Mouse (Mus musculus): Measurements from ENCODE around the gene Asgr2. TPM values are rescaled to one million over a fixed set of nuclear protein-coding genes. Genes with fewer than 3 reads are reported as not detected.
"Not testable (repeated sequence)": the region's sequence is repeated elsewhere in the genome, so short reads cannot be mapped to it uniquely, and the experiment has no call there.

Gene Asgr2
- polyA plus RNA-seq, 1 experiment from 2014 or later, result not detected

DNA sequence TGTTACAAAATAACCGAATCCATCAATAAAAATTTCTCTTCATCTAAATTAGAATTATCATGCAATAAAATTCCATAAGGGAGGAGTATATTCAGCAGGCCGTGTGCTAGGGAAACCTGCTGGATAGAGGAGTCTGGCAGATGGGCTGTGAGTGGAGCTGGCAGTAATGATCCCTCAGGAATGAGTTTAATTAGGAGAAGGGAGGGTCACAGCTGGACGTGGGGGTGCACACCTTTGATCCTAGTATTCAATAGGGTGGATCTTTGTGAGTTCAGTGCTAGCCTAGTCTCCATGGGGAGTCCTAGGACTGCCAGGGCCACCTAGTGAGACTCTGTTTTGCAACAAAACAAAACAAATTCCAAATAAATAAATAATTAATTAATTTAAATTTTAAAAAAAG, 24.2 kb upstream of the Asgr2 start:
- H3K4me3 ChIP-seq, result no peak overlapping the region
- no peaks in the 10 kb centered on the region for H3K36me3 ChIP-seq
- no peak overlapping the region for H3K9ac ChIP-seq
- H3K27ac ChIP-seq, result no peak overlapping the region
- H3K4me2 ChIP-seq (replicated peaks), result no peak overlapping the region
- WGBS, result 37% methylated on average over 3 of the region's 3 CpGs
- H3K9me3 ChIP-seq (replicated peaks), result peaks cover under 1% of the 10 kb centered on the region; the same call in 1 of the 2 replicates
- ATAC-seq (ENCODE audit: low FRiP score), result no peak
- no peaks in the 10 kb centered on the region for H3K4me1 ChIP-seq
- H3K27me3 ChIP-seq, result no peaks in the 10 kb centered on the region

DNA sequence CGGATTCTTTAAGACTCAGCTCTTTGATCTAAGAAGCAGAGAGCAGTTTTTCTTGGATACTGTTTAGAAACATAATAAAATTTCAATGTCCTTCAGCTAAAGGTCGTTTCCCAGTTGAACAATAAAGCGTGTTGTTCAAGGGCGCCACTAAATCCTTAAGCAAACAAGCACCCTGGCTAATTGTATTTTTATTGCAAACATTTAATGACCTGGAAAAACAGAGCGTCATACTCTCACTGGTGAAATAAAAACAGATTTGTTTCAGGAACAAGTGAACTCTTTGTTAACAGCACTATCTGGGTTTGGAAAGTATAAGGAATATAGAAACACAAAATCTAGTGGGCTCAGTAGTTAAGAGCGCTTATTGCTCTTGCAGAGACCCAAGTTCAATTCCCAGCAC, 22.4 kb upstream of the Asgr2 start:
- 71% methylated on average over 6 of the region's 6 CpGs for WGBS
- ATAC-seq (ENCODE audit: low FRiP score), result no peak

DNA sequence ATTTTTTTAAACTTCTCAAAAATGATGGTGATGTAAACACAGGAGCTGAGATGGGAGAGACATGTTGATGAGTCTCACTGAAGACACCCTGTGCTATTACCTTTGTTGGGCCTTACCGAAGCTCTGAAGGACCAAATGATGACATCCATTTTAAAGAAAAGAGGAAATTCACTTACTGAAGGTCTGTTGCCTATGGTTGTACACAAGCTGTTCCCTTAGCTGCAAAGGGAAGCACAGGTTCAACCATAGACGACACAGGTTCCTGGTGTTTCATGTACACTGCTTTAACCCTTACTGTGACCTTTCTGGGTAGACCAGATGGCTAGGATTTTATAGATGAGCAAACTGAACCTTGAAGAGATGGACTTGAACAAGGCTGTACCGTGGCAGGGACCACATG, 21.8 kb upstream of the Asgr2 start:
- not testable (repeated sequence) for H3K27me3 ChIP-seq; H3K4me1 ChIP-seq; H3K9me3 ChIP-seq (replicated peaks); H3K36me3 ChIP-seq; H3K4me2 ChIP-seq (replicated peaks); H3K9ac ChIP-seq; H3K27ac ChIP-seq; H3K4me3 ChIP-seq; ATAC-seq (ENCODE audit: low FRiP score)
- 88% methylated on average over 3 of the region's 3 CpGs for WGBS

More for the DNA sequence above, 22.4 kb upstream of the Asgr2 start:
- Histone ChIP-seq H3K27ac (no peak overlapping the region), H3K4me3 (no peak overlapping the region), H3K4me2 (replicated peaks) (no peak overlapping the region), H3K9me3 (replicated peaks) (no peaks in the 10 kb centered on the region), H3K36me3 (no peaks in the 10 kb centered on the region), H3K27me3 (no peaks in the 10 kb centered on the region), H3K9ac (no peak overlapping the region), H3K4me1 (no peaks in the 10 kb centered on the region)

DNA sequence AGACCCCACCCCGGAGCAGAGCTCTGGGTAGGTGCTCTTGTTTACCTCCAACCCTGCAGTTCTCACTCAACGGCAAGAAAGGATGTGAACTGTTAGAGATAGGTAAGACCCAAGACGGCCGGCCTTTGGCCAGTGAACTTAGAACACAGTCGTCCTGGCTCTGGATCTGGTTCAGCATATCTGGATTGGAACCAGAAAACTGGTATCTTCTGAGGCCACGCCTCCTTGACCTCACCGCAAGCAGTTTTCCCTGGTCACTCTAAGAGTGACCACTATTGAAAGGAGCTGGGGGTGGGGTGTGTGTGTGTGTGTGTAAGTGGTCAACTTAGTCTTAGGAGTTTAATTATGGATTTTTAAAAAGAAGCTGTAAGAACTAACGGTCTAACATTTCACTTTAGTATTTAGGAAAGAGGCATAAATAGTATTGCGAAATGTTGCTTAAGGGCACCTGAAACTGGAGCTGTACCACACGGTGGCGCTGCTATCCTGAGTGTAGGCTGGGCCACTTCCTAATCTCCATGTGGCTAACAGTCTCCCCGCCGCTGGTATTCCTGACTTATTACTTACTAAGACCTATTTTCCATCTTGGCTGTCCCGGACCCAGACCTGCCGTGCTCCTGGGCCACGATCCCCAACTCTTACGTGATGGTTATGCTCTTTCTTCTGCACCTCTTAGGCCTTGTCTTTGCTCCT, 17.9 kb upstream of the Asgr2 start:
- Histone ChIP-seq H3K9ac (no peak overlapping the region), H3K4me2 (replicated peaks) (0 out of 2 replicates have a peak overlapping the region, but pooled peaks have one; percentile 19), H3K4me1 (no peaks in the 10 kb centered on the region), H3K27ac (no peak overlapping the region), H3K27me3 (no peaks in the 10 kb centered on the region), H3K4me3 (no peak overlapping the region), H3K36me3 (no peaks in the 10 kb centered on the region), H3K9me3 (replicated peaks) (no peaks in the 10 kb centered on the region)
- WGBS, result 39% methylated on average over 17 of the region's 17 CpGs
- ATAC-seq (ENCODE audit: low FRiP score), result no peak

DNA sequence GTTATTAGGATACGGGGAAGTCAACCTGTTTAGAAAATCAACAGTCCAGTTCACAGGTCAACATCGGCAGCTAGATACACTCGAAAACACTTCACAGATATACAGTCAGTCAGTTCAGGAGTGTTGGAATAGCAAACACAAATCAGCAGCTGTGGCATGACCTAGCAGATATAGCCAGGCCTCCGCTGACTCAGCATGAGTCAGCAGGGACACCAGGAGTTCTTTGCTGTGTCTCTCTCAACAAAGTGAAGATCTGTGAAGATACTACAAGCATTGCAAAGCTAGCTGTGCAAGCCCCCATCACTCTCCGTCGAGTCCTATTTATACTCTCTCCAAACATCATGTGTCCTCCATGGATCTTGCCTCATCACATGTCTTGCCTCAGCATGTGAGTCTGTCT, 16.9 kb upstream of the Asgr2 start:
- Histone ChIP-seq H3K4me2 (replicated peaks) (no peak overlapping the region), H3K4me1 (no peaks in the 10 kb centered on the region), H3K9ac (no peak overlapping the region), H3K4me3 (no peak overlapping the region), H3K36me3 (no peaks in the 10 kb centered on the region), H3K27ac (no peak overlapping the region), H3K9me3 (replicated peaks) (no peaks in the 10 kb centered on the region), H3K27me3 (no peaks in the 10 kb centered on the region)
- ATAC-seq (ENCODE audit: low FRiP score), result no peak
- WGBS, result 88% methylated on average over 6 of the region's 6 CpGs

DNA sequence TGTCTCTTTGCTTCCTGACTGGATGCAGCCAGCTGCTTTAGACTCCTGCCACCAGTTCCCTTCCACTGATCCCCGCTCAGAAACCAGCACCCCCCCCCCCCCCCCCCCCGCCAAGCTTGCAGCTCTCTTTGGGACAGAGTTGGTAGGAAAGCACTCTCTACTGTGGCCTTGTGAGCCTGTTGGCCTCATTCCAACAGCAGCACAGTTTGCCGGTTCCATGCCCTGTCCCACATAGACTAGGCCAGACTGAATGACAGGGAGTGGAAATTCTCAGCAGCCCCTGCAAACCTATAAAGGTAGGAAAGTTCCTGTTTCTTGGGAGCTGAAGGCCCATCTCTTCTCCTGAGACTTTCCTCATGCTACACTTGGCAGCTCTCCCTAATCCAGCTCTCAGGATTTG, 15.0 kb upstream of the Asgr2 start:
- Histone ChIP-seq H3K9ac (no peak overlapping the region), H3K4me2 (replicated peaks) (no peak overlapping the region), H3K27ac (no peak overlapping the region), H3K36me3 (no peaks in the 10 kb centered on the region), H3K4me1 (no peaks in the 10 kb centered on the region), H3K27me3 (no peaks in the 10 kb centered on the region), H3K4me3 (no peak overlapping the region), H3K9me3 (replicated peaks) (no peaks in the 10 kb centered on the region)
- 68% methylated on average over 2 of the region's 3 CpGs for WGBS
- ATAC-seq (ENCODE audit: low FRiP score), result no peak

DNA sequence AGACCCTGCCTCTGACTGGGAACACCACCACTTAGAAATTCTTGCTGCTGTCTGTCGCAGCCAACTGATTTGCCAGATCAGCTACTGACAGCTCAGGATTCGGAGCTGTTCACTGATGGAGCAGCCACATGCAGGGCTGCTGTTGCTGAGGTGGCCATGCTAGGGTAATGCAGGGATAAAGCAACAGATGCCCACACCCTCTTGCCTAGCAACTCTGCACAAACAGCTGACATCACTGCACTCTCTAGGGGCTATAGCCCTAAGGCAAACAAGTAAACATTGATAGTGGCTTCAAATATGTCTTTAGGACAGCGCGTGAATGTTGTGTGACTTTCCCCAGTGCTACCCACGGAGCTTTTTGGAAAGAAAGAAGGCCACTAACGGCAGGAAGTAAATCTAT, 13.3 kb upstream of the Asgr2 start:
- Histone ChIP-seq H3K36me3 (no peaks in the 10 kb centered on the region), H3K27me3 (no peaks in the 10 kb centered on the region)
- 80% methylated on average over 6 of the region's 6 CpGs for WGBS

DNA sequence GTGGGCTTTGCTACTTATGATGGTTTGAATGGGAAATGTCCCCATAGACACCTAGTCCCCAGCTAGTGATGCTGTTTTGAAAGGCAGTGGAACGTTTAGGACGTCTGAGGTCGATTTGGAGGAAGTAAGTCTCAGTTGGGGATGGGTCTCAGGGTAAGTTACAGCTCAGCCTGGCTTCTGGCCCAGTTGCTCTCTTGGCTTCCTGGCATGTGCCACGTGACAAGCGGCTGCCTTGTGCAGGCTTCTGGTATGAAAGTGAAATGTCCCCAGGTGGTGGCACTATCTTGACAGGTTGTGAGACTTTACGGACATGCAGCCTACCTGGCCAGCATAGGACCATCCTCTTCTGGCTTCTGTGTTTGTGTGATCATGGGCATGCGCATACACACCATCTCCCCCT, 12.5 kb upstream of the Asgr2 start:
- Histone ChIP-seq H3K36me3 (no peaks in the 10 kb centered on the region), H3K4me2 (replicated peaks) (no peak overlapping the region), H3K9me3 (replicated peaks) (no peaks in the 10 kb centered on the region), H3K9ac (no peak overlapping the region), H3K4me1 (no peaks in the 10 kb centered on the region), H3K27ac (no peak overlapping the region), H3K4me3 (no peak overlapping the region), H3K27me3 (no peaks in the 10 kb centered on the region)
- WGBS, result 84% methylated on average over 7 of the region's 7 CpGs
- no peak for ATAC-seq (ENCODE audit: low FRiP score)

More for the DNA sequence above, 13.3 kb upstream of the Asgr2 start:
- Histone ChIP-seq H3K9me3 (replicated peaks) (no peaks in the 10 kb centered on the region), H3K4me1 (no peaks in the 10 kb centered on the region), H3K4me3 (no peak overlapping the region), H3K4me2 (replicated peaks) (no peak overlapping the region), H3K9ac (no peak overlapping the region), H3K27ac (no peak overlapping the region)
- ATAC-seq (ENCODE audit: low FRiP score), result no peak

DNA sequence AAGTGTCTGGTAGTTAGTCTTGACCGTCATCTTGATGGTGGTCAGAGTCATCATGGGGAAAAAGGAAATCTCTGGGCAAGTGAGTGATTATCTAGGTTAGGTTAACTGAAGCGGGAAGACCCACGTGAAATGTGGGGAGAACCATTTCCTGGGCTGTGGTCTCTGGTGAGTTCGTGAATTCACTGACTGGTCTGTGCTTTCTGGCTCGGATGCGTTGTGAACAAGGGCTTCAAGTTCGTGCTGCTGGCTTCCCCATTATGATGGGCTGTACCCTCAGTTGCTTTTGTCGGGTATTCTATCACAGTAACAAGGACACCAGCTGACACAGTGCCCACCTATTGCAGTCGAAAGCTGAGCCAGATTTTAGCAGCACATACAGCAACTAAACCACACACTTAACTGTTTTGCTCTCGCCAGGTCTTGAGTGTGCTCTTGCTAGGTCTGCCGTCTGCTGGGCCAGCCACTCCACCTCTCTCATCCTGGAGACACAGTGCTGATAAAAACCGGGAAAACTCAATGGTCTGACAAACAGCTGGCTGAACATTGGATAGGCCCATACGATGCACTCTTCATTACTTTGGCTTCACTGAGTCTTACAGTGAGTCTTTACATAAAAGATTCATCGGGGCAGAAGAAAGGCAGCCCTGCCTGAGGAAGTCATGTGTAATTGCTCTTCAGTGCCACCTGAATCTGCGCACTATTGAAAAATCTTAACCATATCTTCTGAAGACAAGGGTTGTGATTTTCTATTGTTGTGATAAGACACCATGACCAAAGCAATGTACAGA, 11.4 kb upstream of the Asgr2 start:
- H3K36me3 ChIP-seq, result no peaks in the 10 kb centered on the region
- H3K4me3 ChIP-seq, result no peak overlapping the region
- no peak overlapping the region for H3K4me2 ChIP-seq (replicated peaks)
- no peak overlapping the region for H3K27ac ChIP-seq
- no peaks in the 10 kb centered on the region for H3K4me1 ChIP-seq
- H3K27me3 ChIP-seq, result no peaks in the 10 kb centered on the region
- H3K9me3 ChIP-seq (replicated peaks), result no peaks in the 10 kb centered on the region
- no peak for ATAC-seq (ENCODE audit: low FRiP score)
- WGBS, result 87% methylated on average over 15 of the region's 15 CpGs
- H3K9ac ChIP-seq, result no peak overlapping the region

DNA sequence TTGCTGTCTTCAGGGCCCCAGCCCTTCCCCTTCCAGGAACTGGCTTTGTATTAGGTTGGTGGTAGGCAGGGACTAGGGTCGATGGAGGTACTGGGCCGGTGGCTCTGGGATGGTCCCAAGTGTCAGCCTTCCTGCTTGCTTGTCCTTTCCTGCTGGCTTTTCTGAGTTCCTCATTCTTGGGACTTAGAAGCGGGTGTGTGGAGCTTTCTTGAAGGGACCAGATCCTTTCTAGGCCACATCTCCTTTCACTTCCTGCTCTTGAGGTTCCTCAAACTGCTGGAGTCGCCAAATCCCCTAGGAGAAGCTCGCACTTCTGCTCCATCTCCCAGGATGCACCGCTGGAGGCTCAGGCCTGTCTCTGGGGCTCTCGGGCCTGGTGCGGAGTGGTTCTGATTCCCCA, 7.9 kb upstream of the Asgr2 start:
- Histone ChIP-seq H3K4me1 (no peaks in the 10 kb centered on the region), H3K4me2 (replicated peaks) (no peak overlapping the region), H3K36me3 (no peaks in the 10 kb centered on the region), H3K27me3 (no peaks in the 10 kb centered on the region), H3K4me3 (no peak overlapping the region), H3K9ac (no peak overlapping the region), H3K9me3 (replicated peaks) (no peaks in the 10 kb centered on the region), H3K27ac (no peak overlapping the region)
- WGBS, result 88% methylated on average over 8 of the region's 8 CpGs
- ATAC-seq (ENCODE audit: low FRiP score), result no peak

DNA sequence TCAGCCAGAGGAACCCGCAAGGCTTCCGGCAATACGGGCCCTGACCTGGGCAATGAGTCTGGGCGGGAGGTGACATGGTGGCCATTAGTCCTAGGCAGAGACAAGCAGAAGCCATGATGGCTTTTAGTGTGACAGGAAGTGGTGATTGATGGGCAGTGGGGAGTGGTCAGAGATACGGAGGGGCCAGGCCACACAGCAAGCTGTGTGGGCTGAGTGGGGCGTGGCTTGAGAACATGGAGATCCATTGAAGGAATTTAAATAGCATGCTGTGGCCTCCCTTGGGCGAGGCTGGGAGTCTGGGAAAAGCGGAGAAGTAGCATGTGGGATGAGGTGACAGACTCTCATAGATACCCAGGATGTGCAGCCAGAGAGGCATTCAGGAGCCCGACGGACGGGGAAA, 5.0 kb downstream of the Asgr2 start:
- Histone ChIP-seq H3K27me3 (no peaks in the 10 kb centered on the region), H3K36me3 (no peaks in the 10 kb centered on the region), H3K4me2 (replicated peaks) (no peak overlapping the region), H3K9me3 (replicated peaks) (no peaks in the 10 kb centered on the region), H3K27ac (no peak overlapping the region), H3K4me3 (no peak overlapping the region), H3K4me1 (no peaks in the 10 kb centered on the region), H3K9ac (no peak overlapping the region)
- 75% methylated on average over 11 of the region's 11 CpGs for WGBS
- ATAC-seq (ENCODE audit: low FRiP score), result no peak

DNA sequence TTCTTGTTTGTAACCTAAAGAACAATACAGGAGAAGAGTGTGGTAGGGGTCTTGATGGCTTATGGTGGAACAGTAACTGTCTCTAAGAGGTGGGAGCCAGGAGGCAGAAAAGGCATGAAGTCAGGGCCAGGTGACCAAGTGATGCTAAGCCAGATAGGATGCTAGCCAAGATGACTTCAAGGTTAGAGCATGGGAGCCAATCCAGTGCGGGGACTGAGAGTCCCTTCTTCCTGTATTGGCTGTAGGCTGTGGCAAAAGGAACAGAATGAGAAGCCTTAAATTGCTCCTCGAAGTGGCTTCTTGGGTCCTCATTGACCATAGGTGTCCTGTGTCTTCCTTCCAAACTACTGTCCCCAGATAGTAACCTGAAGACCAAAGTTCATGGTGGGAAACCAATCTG, 6.7 kb downstream of the Asgr2 start:
- 86% methylated on average over 2 of the region's 2 CpGs for WGBS
- Histone ChIP-seq H3K4me1 (no peaks in the 10 kb centered on the region), H3K9ac (no peak overlapping the region), H3K4me3 (no peak overlapping the region), H3K36me3 (no peaks in the 10 kb centered on the region), H3K9me3 (replicated peaks) (no peaks in the 10 kb centered on the region), H3K27me3 (no peaks in the 10 kb centered on the region), H3K27ac (no peak overlapping the region), H3K4me2 (replicated peaks) (no peak overlapping the region)
- no peak for ATAC-seq (ENCODE audit: low FRiP score)

DNA sequence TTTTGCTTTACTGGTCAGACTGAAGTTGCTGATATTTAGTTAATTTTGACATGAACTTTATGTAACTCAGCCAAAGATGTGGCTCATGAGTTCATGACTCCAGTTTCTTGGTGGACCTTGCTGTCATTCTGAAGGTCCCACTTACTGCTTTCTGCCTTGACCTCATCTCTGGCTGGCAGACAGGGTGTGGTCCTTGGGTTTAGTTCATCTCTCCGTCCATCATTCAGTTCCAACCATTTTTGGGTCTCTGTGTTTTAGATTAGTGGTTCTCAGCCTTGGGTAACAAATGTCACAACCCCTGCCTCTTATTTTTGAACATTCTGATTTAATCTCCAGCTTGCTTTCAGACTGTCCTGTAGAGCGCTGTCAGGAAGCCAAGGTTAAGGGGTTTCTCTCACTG, 7.4 kb downstream of the Asgr2 start:
- no peaks in the 10 kb centered on the region for H3K36me3 ChIP-seq
- H3K9ac ChIP-seq, result no peak overlapping the region
- H3K27ac ChIP-seq, result no peak overlapping the region
- WGBS, result 84% methylated on average over 2 of the region's 2 CpGs
- H3K4me2 ChIP-seq (replicated peaks), result no peak overlapping the region
- no peak overlapping the region for H3K4me3 ChIP-seq
- no peaks in the 10 kb centered on the region for H3K4me1 ChIP-seq
- no peaks in the 10 kb centered on the region for H3K27me3 ChIP-seq
- H3K9me3 ChIP-seq (replicated peaks), result no peaks in the 10 kb centered on the region
- ATAC-seq (ENCODE audit: low FRiP score), result no peak
